Mouse (Mus musculus) limb, embryonic 14.5 days (tissue): ENCODE measurements at regions not wholly inside any gene's neighbourhood (a gene's known extent, or its start where the extent isn't known, plus 50 kb on each side); places are given as distances from the start of the nearest gene placed in this dataset.

Source experiments
- ATAC-seq: fragments of 200-750 bp; cut with Nextera tagmentation; 2 replicates; pipeline ENCODE4 v1.8.0; 2017; ENCODE audit warnings: low read depth, moderate number of reproducible peaks, moderate TSS enrichment; ENCODE audit not compliant: low FRiP score
- DNase-seq: peaks from one replicate; pipeline ENCODE4 v3.0.0-alpha.2; 2015; ENCODE audit warnings: low spot score
- H3K27ac ChIP-seq: fragments of 300-500 bp; sonication (generic); replicated peaks from 2 replicates; pipeline ENCODE4 v1.5.1; 2014; ENCODE audit warnings: low read depth, mild to moderate bottlenecking, low read length, moderate library complexity, mixed read lengths
- H3K27me3 ChIP-seq: fragments of 300-500 bp; sonication (generic); 2 replicates; pipeline ENCODE4 v1.6.1; 2014; ENCODE audit warnings: low read length, mixed read lengths; ENCODE audit not compliant: control insufficient read depth, insufficient read depth
- H3K36me3 ChIP-seq: fragments of 300-500 bp; sonication (generic); 2 replicates; pipeline ENCODE4 v1.6.1; 2014; ENCODE audit warnings: mild to moderate bottlenecking, low read length, moderate library complexity, mixed read lengths; ENCODE audit not compliant: control insufficient read depth, insufficient read depth
- H3K4me1 ChIP-seq: fragments of 300-500 bp; sonication (generic); 2 replicates; pipeline ENCODE4 v1.6.1; 2014; ENCODE audit warnings: antibody characterized with exemption, low read length, mixed read lengths; ENCODE audit not compliant: control insufficient read depth, insufficient read depth
- H3K4me2 ChIP-seq: fragments of 300-500 bp; sonication (generic); replicated peaks from 2 replicates; pipeline ENCODE4 v1.6.1; 2014; ENCODE audit warnings: low read depth, mild to moderate bottlenecking, low read length, moderate library complexity; ENCODE audit not compliant: severe bottlenecking
- H3K4me3 ChIP-seq: fragments of 300-500 bp; sonication (generic); replicated peaks from 2 replicates; pipeline ENCODE4 v1.5.1; 2014; ENCODE audit warnings: low read length
- H3K9ac ChIP-seq: fragments of 300-500 bp; sonication (generic); 2 replicates; pipeline ENCODE4 v1.6.1; 2014; ENCODE audit warnings: mild to moderate bottlenecking, low read depth, low read length, moderate library complexity; ENCODE audit not compliant: severe bottlenecking
- H3K9me3 ChIP-seq: fragments of 300-500 bp; sonication (generic); 2 replicates; pipeline ENCODE4 v1.6.1; 2016; ENCODE audit warnings: low read length; ENCODE audit not compliant: control insufficient read depth
- POLR2A ChIP-seq: fragments of 200-500 bp; IDR thresholded peaks from 2 replicates; pipeline ENCODE4 v1.8.0; 2012; ENCODE audit warnings: inconsistent platforms, mild to moderate bottlenecking, moderate library complexity, borderline replicate concordance; ENCODE audit not compliant: insufficient read depth, insufficient read length; ENCODE audit errors: extremely low read depth
- WGBS: fragments of 180-500 bp; shearing (Covaris S2); extraction: QIAGEN DNeasy Blood & Tissue Kit; methylation state at CpG from one replicate; pipeline ENCODE4 v1.1.7; 2014; 5-methylcytosine and 5-hydroxymethylcytosine counted together

GRCm38 (mm10) chr15:63397485-63397884 lies 447.5 kb downstream of the Gsdmc2 start:
- no peak for DNase-seq
- H3K27me3 ChIP-seq, result no peaks in the 10 kb centered on the region
- no peak for TF ChIP-seq POLR2A

GRCm38 (mm10) chr15:63377258-63377657 lies 467.7 kb downstream of the Gsdmc2 start:
- H3K4me1 ChIP-seq, result no peaks in the 10 kb centered on the region
- no peak for ATAC-seq
- no peak overlapping the region for H3K4me2 ChIP-seq
- no peaks in the 10 kb centered on the region for H3K27me3 ChIP-seq
- no peak overlapping the region for H3K9ac ChIP-seq
- no peak overlapping the region for H3K27ac ChIP-seq
- TF ChIP-seq POLR2A, result no peak
- DNase-seq, result no peak
- H3K36me3 ChIP-seq, result no peaks in the 10 kb centered on the region
- no peaks in the 10 kb centered on the region for H3K9me3 ChIP-seq
- 79% methylated on average over 2 of the region's 2 CpGs for WGBS
- no peak overlapping the region for H3K4me3 ChIP-seq

More at GRCm38 (mm10) chr15:63397485-63397884, 447.5 kb downstream of the Gsdmc2 start:
- Histone ChIP-seq H3K36me3 (no peaks in the 10 kb centered on the region), H3K9me3 (no peaks in the 10 kb centered on the region), H3K27ac (no peak overlapping the region), H3K4me2 (no peak overlapping the region), H3K4me1 (no peaks in the 10 kb centered on the region), H3K9ac (no peak overlapping the region), H3K4me3 (no peak overlapping the region)
- WGBS, result 91% methylated on average over 3 of the region's 3 CpGs
- no peak for ATAC-seq

- Histone ChIP-seq H3K9me3 (no peaks in the 10 kb centered on the region), H3K4me2 (no peak overlapping the region), H3K27ac (no peak overlapping the region), H3K4me3 (no peak overlapping the region), H3K4me1 (no peaks in the 10 kb centered on the region), H3K27me3 (no peaks in the 10 kb centered on the region), H3K9ac (no peak overlapping the region), H3K36me3 (no peaks in the 10 kb centered on the region)
- WGBS, result 43% methylated on average over 4 of the region's 4 CpGs
- DNase-seq (no peak), ATAC-seq (peak; percentile 67; the same call in 1 of the 2 replicates)
- TF ChIP-seq POLR2A, result no peak
Measured at GRCm38 (mm10) chr15:63371328-63372023, 473.5 kb downstream of the Gsdmc2 start.

GRCm38 (mm10) chr15:63364473-63364872 lies 480.5 kb downstream of the Gsdmc2 start:
- peak; percentile 50 for DNase-seq
- TF ChIP-seq POLR2A, result no peak
- no peak for ATAC-seq
- H3K4me1 ChIP-seq, result no peaks in the 10 kb centered on the region
- H3K27ac ChIP-seq, result no peak overlapping the region
- no peaks in the 10 kb centered on the region for H3K36me3 ChIP-seq
- H3K27me3 ChIP-seq, result no peaks in the 10 kb centered on the region
- H3K4me2 ChIP-seq, result no peak overlapping the region
- H3K4me3 ChIP-seq, result no peak overlapping the region
- WGBS, result 82% methylated on average over 1 of the region's 1 CpGs
- H3K9ac ChIP-seq, result no peak overlapping the region
- no peaks in the 10 kb centered on the region for H3K9me3 ChIP-seq

GRCm38 (mm10) chr15:63360402-63360801 lies 484.6 kb downstream of the Gsdmc2 start:
- Histone ChIP-seq H3K27me3 (no peaks in the 10 kb centered on the region), H3K9ac (no peak overlapping the region), H3K9me3 (no peaks in the 10 kb centered on the region), H3K36me3 (no peaks in the 10 kb centered on the region), H3K27ac (no peak overlapping the region), H3K4me2 (no peak overlapping the region), H3K4me3 (no peak overlapping the region), H3K4me1 (no peaks in the 10 kb centered on the region)
- peak; percentile 84 for DNase-seq
- no peak for TF ChIP-seq POLR2A
- peak; percentile 72; the same call in 1 of the 2 replicates for ATAC-seq
- 48% methylated on average over 7 of the region's 7 CpGs for WGBS

GRCm38 (mm10) chr15:63341730-63342129 lies 503.2 kb downstream of the Gsdmc2 start:
- no peak overlapping the region for H3K27ac ChIP-seq

More at GRCm38 (mm10) chr15:63341730-63342129, 503.2 kb downstream of the Gsdmc2 start:
- Histone ChIP-seq H3K9me3 (no peaks in the 10 kb centered on the region), H3K4me3 (no peak overlapping the region), H3K4me2 (no peak overlapping the region), H3K36me3 (no peaks in the 10 kb centered on the region), H3K4me1 (peaks cover 12% of the 10 kb centered on the region), H3K27me3 (no peaks in the 10 kb centered on the region), H3K9ac (no peak overlapping the region)
- ATAC-seq (no peak), DNase-seq (no peak)
- WGBS, result 81% methylated on average over 2 of the region's 2 CpGs
- TF ChIP-seq POLR2A, result no peak
